Mouse (Mus musculus) cerebellum, adult 2 months (tissue): Measurements from ENCODE around the gene Fau. TPM values are rescaled to one million over a fixed set of nuclear protein-coding genes. Genes with fewer than 3 reads are reported as not detected.

Source experiments
- DNase-seq, 2 experiments: peaks; one replicate each; pipeline ENCODE4 v3.0.0; 2021
- H3K27ac ChIP-seq: fragments of 200-500 bp; 2 replicates; pipeline ENCODE4 v1.5.1; 2012; ENCODE audit warnings: low read length, control low read depth, inconsistent platforms; ENCODE audit not compliant: insufficient read depth
- H3K27me3 ChIP-seq: fragments of 200-500 bp; 2 replicates; pipeline ENCODE4 v1.6.1; 2012; ENCODE audit warnings: inconsistent platforms, mild to moderate bottlenecking, low read length, moderate library complexity; ENCODE audit not compliant: control insufficient read depth, insufficient read depth
- H3K4me1 ChIP-seq: fragments of 200-500 bp; 2 replicates; pipeline ENCODE4 v1.6.1; 2011; ENCODE audit warnings: low read length; ENCODE audit not compliant: control insufficient read depth, insufficient read depth
- H3K4me3 ChIP-seq: fragments of 200-500 bp; replicated peaks from 2 replicates; pipeline ENCODE3; 2011; ENCODE audit warnings: mild to moderate bottlenecking, low read depth, low read length, control low read depth; ENCODE audit not compliant: insufficient read depth
- CTCF ChIP-seq: fragments of 200-500 bp; IDR thresholded peaks from 2 replicates; pipeline ENCODE4 v1.5.1; 2011; ENCODE audit warnings: low read depth, mild to moderate bottlenecking, control low read depth, low read length, moderate library complexity, borderline replicate concordance; ENCODE audit not compliant: insufficient read depth
- POLR2A ChIP-seq: fragments of 200-500 bp; IDR thresholded peaks from 2 replicates; pipeline ENCODE4 v1.6.1; 2011; ENCODE audit warnings: low read length, control low read depth, borderline replicate concordance; ENCODE audit not compliant: insufficient read depth
- WGBS: fragments of 180-500 bp; shearing (Covaris S2); methylation state at CpG from one replicate; pipeline ENCODE4 v1.1.7; 2018; 5-methylcytosine and 5-hydroxymethylcytosine counted together
- polyA plus RNA-seq: library from polyadenylated mRNA; depleted of rRNA; stranded (reverse); fragments of >200 nt; gene quantifications from 2 replicates; pipeline ENCODE4 v1.2.3, GENCODE M21; 2012; rRNA removed

Gene Fau
- polyA plus RNA-seq, 1 experiment: 828 TPM

- WGBS: 88% methylated on average over 4 of the region's 4 CpGs
- TF ChIP-seq CTCF (no peak), POLR2A (no peak)
These were observed 46.8 kb downstream of the Fau start for GRCm38 (mm10) chr19:6104476-6104875.

DNA sequence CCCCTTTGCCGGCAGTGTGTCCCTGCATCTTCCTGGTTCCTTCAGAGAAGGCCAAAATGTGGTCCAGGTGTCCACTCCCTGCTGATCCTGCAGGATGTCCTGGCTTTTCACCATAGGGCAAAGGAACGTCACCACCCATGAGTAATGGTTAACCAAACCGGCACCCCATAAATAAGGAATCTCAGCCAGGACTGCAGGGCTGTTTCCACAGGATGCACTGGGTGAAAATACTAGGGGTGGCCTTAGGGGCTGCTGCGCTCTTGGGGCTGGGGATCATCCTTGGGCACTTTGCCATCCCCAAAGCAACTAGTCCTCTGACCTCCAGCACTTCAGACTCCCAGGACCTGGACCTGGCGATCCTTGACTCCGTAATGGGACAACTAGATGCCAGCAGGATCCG, 47.9 kb downstream of the Fau start, which contains the start of gene Naaladl1:
Gene Naaladl1 (plus strand): TSS at position 197 of the 400 bp plus-strand sequence.
- TF ChIP-seq POLR2A (no peak), CTCF (no peak)
- H3K27me3 ChIP-seq: no peaks in the 10 kb centered on the region
- 88% methylated on average over 7 of the region's 7 CpGs for WGBS
- no peak for DNase-seq
- H3K4me3 ChIP-seq: no peak within 1 kb of the TSS
- no peak within 1 kb of the TSS for H3K27ac ChIP-seq
- no peaks in the 10 kb centered on the region for H3K4me1 ChIP-seq

More at GRCm38 (mm10) chr19:6104476-6104875, 46.8 kb downstream of the Fau start:
- H3K27me3 ChIP-seq: no peaks in the 10 kb centered on the region
- no peak overlapping the region for H3K27ac ChIP-seq
- no peaks in the 10 kb centered on the region for H3K4me1 ChIP-seq
- H3K4me3 ChIP-seq: no peak overlapping the region
- DNase-seq: no peak

Other genes starting within 250 kb of the Fau start
- gene Frmd8, start 182.6 kb upstream of the Fau start, polyA plus RNA-seq: 23.4 and 28.3 TPM in 2 replicates
- gene Slc25a45, start 180.0 kb upstream of the Fau start, polyA plus RNA-seq: 4.3 and 5.0 TPM in 2 replicates
- gene Tigd3, start 163.7 kb upstream of the Fau start, polyA plus RNA-seq: 5.1 and 5.6 TPM in 2 replicates
- 136 and 141 TPM in 2 replicates for gene Dpf2, start 144.8 kb upstream of the Fau start, polyA plus RNA-seq
- 23.8 and 25.2 TPM in 2 replicates for gene Cdc42ep2, start 133.0 kb upstream of the Fau start, polyA plus RNA-seq
- 16.8 and 19.7 TPM in 2 replicates for gene Pola2, start 93.6 kb upstream of the Fau start, polyA plus RNA-seq
- gene Slc22a20, start 71.7 kb upstream of the Fau start, polyA plus RNA-seq: not detected in 2 replicates
- gene Capn1, start 41.9 kb upstream of the Fau start, polyA plus RNA-seq: 27.0 and 27.3 TPM in 2 replicates
- gene Syvn1, start 11.3 kb upstream of the Fau start, polyA plus RNA-seq: 34.5 and 34.8 TPM in 2 replicates
- gene Mrpl49, start 59 bp upstream of the Fau start, polyA plus RNA-seq: 48.7 and 51.5 TPM in 2 replicates
- gene Znhit2, start 3.3 kb downstream of the Fau start, polyA plus RNA-seq: 50.8 and 51.5 TPM in 2 replicates
- gene Tm7sf2, start 10.5 kb downstream of the Fau start, polyA plus RNA-seq: 50.8 and 51.6 TPM in 2 replicates
- 95.6 and 108 TPM in 2 replicates for gene Vps51, start 19.4 kb downstream of the Fau start, polyA plus RNA-seq
- gene Tmem262, start 22.2 kb downstream of the Fau start, polyA plus RNA-seq: 0.59 TPM in 1 of 2 replicates, not detected in the other
- gene Gm28374, start 24.4 kb downstream of the Fau start, polyA plus RNA-seq: 0.78 and 1.3 TPM in 2 replicates
- 79.2 and 84.9 TPM in 2 replicates for gene Zfpl1, start 27.1 kb downstream of the Fau start, polyA plus RNA-seq
- 0.14 and 0.20 TPM in 2 replicates for gene Cdca5, start 27.1 kb downstream of the Fau start, polyA plus RNA-seq
- not detected in 2 replicates for gene AC131692.1, start 36.6 kb downstream of the Fau start, polyA plus RNA-seq
- 0.05 and 0.24 TPM in 2 replicates for gene Naaladl1, start 47.9 kb downstream of the Fau start, polyA plus RNA-seq
- 33.8 and 35.9 TPM in 2 replicates for gene Sac3d1, start 60.8 kb downstream of the Fau start, polyA plus RNA-seq
- gene Snx15, start 70.5 kb downstream of the Fau start, polyA plus RNA-seq: 66.7 and 67.9 TPM in 2 replicates
- 0.29 and 0.54 TPM in 2 replicates for gene Batf2, start 83.1 kb downstream of the Fau start, polyA plus RNA-seq
- gene Arl2, start 83.7 kb downstream of the Fau start, polyA plus RNA-seq: 174 and 188 TPM in 2 replicates
- gene Majin, start 126.5 kb downstream of the Fau start, polyA plus RNA-seq: 0.08 TPM in 2 replicates
- gene Gpha2, start 168.5 kb downstream of the Fau start, polyA plus RNA-seq: 0.21 TPM in 1 of 2 replicates, not detected in the other
- gene Ppp2r5b, start 178.0 kb downstream of the Fau start, polyA plus RNA-seq: 243 and 258 TPM in 2 replicates
- gene Atg2a, start 183.8 kb downstream of the Fau start, polyA plus RNA-seq: 40.8 and 41.1 TPM in 2 replicates
- gene Ehd1, start 218.9 kb downstream of the Fau start, polyA plus RNA-seq: 168 and 220 TPM in 2 replicates
- gene Cdc42bpg, start 248.6 kb downstream of the Fau start, polyA plus RNA-seq: 33.1 and 36.5 TPM in 2 replicates